Mouse (Mus musculus): ENCODE measurements around the gene Dgkh.

The Dgkh gene

GRCm38 (mm10) chr14:78536281-78537165, 196.1 kb downstream of the Dgkh start, which contains the start of gene Akap11:
Akap11 (minus strand) TSS chr14:78536808.
- peak; percentile 99 for DNase-seq (ENCODE audit: low spot score)

- DNase-seq (ENCODE audit: low spot score): peak; percentile 18
Observed at GRCm38 (mm10) chr14:78535366-78535765, 197.2 kb downstream of the Dgkh start.

GRCm38 (mm10) chr14:78534651-78535050, 197.9 kb downstream of the Dgkh start:
- DNase-seq (ENCODE audit: low spot score): no peak

- no peak for DNase-seq (ENCODE audit: low spot score)
Observed at GRCm38 (mm10) chr14:78533701-78534100, 198.9 kb downstream of the Dgkh start.

GRCm38 (mm10) chr14:78532345-78532744, 200.2 kb downstream of the Dgkh start:
- no peak for DNase-seq (ENCODE audit: low spot score)

- DNase-seq (ENCODE audit: low spot score): no peak
Observed at GRCm38 (mm10) chr14:78530256-78530655, 202.3 kb downstream of the Dgkh start.

- DNase-seq (ENCODE audit: low spot score): no peak
Observed at GRCm38 (mm10) chr14:78528461-78529425, 203.8 kb downstream of the Dgkh start.

- no peak for DNase-seq (ENCODE audit: low spot score)
Observed at GRCm38 (mm10) chr14:78526907-78527306, 205.7 kb downstream of the Dgkh start.

- no peak for DNase-seq (ENCODE audit: low spot score)
Observed at GRCm38 (mm10) chr14:78526475-78526874, 206.1 kb downstream of the Dgkh start.

- no peak for DNase-seq (ENCODE audit: low spot score)
Observed at GRCm38 (mm10) chr14:78525611-78526457, 206.7 kb downstream of the Dgkh start.

GRCm38 (mm10) chr14:78525059-78525458, 207.5 kb downstream of the Dgkh start:
- no peak for DNase-seq (ENCODE audit: low spot score)

GRCm38 (mm10) chr14:78510713-78511112, 221.9 kb downstream of the Dgkh start:
- DNase-seq (ENCODE audit: low spot score): peak; percentile 38

GRCm38 (mm10) chr14:78509791-78510190, 222.8 kb downstream of the Dgkh start:
- no peak for DNase-seq (ENCODE audit: low spot score)

All from embryo, embryonic 10 days (tissue).